Mouse (Mus musculus) cerebellum, postnatal 4 days (tissue): Measurements from ENCODE around the gene Gm17349.
"Not testable (repeated sequence)": the region's sequence is repeated elsewhere in the genome, so short reads cannot be mapped to it uniquely, and the experiment has no call there.

Source experiments
- DNase-seq, 2 experiments: peaks; one replicate each; pipeline ENCODE4 v3.0.0; 2022; ENCODE audit warnings: low spot score in 2 of 2, mixed read lengths in 1 of 2

The Gm17349 gene

DNA sequence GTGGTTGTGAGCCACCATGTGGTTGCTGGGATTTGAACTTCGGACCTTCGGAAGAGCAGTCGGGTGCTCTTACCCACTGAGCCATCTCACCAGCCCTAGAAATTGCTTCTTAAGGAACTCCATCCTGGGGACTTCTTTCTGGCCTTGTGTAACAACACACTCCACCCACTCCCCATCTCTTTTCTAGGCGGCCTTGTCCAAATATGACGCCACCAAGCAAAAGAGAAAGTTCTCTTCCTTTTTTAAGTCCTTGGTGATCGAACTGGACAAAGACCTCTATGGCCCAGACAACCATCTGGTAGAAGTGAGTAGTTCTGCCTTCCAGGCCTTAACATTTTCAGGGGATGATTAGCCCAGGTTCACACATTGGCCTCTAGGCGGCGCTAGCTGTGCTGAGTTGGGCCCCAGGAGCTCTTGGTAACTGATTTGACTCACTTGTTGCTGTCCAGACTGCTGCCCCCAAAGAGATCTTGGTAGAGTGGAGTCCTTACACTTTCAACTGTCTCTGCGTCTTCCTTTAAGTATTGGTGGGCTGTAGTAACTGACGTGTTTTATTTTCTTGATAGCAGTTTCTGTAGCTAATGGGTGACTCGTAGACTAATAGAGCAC lies at the start of gene Gm17349:
Gene Gm17349 (minus strand): TSS at position 51 of the 609 bp plus-strand sequence.
- peak in 1 of 2 experiments; percentile 64 for DNase-seq

DNA sequence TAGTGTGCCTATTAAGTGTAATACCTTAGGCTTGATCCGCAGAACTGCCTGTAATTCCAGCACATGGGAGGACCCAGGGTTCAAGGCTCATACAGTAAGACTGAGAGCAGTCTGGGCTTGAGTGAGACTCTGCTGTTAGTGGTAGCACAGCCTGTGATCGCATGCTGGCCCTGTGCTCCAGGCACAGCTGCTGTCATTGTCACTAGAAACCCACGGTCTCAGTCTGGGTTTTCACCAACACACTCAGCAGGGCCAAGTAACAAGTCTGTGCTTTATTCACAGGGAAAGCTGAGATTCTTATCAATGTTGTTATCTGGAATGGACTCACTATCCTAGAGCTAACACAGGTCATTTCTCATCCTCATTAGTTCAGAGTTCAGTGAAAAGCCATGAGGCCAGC lies 48.9 kb upstream of the Gm17349 start:
- no peak for DNase-seq

DNA sequence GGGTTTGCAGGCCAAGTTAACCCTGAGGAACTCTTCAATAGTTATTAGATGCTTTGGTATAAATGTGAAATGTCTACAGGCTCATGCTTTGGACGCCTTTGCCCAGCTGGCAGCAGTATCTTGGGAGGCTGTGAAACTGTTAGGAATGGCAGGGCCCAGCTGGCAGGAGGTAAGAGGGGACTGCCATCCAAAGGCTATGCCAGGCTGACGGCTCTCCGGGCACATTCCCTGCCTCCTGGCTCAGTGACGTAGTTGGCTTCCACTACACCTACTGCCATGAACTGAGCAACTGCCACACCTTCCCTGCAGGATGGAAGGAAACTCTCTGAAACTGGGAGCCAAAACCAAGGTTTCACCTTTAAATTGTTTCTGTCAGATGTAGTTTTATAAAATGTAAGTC lies 34.9 kb upstream of the Gm17349 start:
- no peak for DNase-seq

DNA sequence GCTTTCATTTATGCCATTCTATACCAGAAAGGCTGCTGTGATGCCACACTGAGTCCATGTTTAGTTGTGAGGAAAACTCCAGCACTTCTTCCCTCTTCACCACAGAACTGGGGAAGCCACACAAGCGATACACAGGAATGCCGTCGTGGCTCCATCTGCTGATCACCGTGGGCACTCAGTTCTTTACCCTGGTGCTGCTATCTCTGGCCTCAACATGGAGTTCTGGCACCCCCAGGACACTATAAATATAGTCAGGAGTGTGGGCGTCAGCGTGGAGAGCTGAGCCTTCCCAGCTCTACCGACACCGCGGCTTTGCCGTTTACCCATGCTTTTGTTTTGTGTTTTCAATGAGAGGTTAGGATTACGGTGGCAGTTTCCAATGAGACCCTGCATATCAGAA lies 31.4 kb upstream of the Gm17349 start:
- no peak for DNase-seq

DNA sequence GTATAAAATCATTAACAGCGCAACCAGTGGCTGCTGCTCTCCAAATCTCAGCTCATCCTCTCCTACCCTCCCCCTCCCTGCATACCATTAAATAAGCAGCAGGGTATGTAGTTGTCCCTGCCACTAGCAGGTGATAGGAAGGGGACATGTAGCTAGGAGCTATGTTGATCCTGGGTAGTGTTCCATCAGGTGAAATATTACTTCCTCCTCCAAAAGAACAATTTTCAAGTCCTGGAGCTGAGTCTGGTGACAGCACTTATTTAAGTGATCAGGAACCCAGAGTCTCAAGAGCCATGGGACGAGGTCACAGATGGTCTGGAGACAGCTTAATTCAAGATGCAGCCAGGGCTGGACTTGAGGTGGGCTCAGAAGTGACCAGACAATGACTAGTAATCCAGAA lies 30.3 kb upstream of the Gm17349 start:
- DNase-seq: peak; percentile 100

DNA sequence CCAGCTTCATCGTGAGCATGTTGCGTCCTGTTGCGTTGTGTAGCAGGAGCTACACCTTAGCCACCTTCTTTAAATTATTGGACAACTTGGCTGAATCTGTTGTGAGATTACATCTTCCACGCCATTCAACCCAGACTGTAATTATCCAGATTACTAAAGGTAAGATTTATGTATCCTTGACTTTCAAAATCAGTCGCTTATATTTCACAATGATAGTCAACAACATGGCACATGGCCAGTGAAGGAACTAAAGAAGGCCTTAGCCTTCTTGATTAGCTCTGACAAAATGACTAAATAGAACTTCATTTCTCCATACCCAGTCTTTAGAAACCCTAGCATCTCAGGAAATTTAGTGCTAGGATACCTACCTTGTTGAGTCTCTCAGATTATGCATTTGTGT lies 27.9 kb upstream of the Gm17349 start:
- DNase-seq: no peak

DNA sequence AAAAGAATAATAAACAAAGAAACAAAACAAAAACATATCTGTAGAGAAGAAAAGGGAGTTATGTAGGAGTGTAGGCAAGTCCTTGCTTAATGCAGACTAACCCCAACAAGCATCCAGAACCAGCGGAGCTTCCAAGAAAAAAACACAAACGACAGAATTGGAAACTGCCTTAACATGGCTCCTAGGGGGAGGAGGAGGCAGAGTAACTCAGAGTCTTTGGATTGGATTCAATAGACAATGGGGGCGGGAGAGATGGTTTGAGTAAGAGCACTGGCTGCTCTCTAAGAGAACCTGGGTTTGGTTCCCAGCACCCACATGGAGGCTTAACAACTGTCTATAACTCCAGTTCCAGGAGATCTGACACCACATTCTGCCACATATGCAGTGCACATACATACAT lies 26.4 kb upstream of the Gm17349 start:
- no peak for DNase-seq

DNA sequence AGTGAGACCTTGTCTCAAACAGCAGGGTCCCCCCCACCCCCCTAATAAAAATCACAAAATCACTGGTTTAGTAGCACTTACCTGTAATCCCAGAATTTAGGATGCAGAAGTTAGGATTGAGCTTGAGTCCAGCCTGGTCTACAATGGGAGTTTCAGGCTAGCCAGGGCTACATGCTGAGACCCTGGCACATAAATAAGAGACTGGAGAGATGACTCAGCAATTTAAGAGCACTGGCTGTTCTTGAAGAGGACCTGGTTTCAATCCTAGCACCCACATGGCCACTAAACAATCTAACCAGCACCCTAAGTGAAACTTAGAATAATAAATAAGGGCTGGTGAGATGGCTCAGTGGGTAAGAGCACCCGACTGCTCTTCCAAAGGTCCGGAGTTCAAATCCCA lies 25.9 kb upstream of the Gm17349 start:
- DNase-seq: no peak

DNA sequence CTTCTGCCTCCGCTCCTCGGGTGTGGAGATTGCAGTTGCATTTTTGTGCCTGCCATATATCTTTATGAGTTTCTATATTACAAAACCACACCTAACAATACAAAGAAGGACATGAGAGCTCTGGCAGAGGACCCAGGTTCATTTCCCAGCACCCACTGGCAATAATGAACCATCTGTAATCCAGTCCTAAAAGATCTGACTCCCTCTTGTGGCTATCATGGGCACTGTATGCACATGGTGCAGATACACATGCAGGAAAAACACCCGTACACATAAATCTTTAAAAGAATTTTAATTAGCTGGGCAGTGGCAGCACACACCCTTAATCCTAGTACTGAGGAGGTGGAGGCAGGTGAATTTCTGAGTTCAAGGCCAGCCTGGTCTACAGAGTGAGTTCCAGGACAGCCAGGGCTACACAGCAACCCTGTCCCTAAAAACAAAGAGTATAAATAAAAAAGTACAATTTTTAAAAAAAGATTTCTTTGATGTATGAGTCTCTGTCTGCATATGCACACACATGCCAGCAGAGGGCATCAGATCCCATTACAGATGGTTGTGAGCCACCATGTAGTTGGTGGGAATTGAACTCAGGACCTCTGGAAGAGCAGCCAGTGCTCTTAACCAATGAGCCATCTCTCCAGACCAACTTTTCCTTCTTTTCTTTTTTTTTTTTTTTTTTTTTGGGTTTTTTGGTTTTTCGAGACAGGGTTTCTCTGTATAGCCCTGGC lies 23.9 kb upstream of the Gm17349 start:
- no peak for DNase-seq

DNA sequence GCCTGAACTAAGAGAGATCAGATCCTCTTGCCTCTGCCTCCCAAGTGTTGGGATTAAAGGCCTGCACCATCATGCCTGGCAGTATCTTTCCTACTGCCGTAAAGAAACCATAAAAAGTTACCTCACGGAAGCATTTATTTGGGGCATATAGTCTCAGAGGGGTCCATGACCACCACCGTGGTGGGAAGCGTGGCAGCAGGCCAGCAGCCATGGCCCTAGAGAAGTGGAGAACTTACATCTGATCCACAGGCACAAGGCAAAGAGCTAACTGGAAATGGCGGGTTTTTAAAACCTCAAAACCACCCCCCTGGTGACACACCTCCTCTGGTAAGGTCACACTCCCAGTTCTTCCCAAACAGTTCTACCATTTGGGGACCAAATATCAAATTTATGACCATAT lies 22.9 kb upstream of the Gm17349 start:
- no peak for DNase-seq

DNA sequence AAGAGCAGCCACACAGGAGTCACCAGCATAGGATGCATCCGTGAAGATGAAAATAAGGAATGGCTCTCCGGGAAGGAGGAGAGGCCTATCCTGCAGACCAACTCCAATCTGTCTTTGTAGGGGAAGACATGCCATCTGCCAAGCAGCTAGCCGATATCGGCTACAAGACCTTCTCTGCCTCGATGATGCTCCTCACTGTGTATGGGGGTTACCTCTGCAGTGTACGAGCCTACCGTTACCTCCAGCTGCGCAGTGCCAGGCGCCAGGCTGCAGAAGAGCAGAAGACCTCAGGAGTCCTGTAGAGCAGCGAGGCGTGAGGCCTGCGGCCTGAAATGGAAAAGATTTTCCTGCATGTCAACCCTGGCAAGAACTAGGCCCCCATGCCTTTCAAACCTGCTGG lies 22.2 kb upstream of the Gm17349 start:
- no peak for DNase-seq

DNA sequence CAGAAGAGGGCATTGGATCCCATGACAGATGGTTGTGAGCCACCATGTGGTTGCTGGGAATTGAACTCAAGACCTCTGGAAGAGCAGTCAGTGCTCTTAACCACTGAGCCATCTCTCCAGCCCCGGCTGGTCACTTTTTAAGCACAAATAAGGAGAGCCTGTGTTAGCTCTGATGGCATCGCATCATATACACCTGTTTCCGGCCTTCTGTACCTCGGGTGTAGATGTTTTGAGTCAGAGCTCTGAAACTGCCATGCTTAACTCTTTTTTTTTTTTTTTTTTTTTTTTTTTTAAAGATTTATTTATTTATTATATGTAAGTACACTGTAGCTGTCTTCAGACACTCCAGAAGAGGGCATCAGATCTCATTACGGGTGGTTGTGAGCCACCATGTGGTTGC lies 21.7 kb upstream of the Gm17349 start:
- DNase-seq: not testable (repeated sequence)

DNA sequence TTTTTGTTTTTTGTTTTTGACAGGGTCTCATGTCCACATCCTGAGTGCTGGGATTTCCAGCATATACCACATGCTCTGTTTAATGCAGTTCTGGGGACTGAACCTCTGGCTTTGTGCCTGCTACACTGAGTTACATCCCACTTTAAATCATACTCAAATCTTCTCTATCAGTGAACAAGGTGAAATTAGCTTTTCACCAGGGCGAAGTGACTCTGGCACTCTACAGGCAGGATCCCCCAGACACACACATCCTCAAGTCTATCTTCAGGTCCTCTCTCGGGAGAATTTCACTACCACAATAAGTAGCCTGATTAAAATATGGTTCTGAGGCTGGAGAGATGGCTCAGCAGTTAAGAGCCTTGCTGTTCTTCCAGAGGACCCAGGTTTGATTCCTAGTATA lies 21.3 kb upstream of the Gm17349 start:
- no peak for DNase-seq

DNA sequence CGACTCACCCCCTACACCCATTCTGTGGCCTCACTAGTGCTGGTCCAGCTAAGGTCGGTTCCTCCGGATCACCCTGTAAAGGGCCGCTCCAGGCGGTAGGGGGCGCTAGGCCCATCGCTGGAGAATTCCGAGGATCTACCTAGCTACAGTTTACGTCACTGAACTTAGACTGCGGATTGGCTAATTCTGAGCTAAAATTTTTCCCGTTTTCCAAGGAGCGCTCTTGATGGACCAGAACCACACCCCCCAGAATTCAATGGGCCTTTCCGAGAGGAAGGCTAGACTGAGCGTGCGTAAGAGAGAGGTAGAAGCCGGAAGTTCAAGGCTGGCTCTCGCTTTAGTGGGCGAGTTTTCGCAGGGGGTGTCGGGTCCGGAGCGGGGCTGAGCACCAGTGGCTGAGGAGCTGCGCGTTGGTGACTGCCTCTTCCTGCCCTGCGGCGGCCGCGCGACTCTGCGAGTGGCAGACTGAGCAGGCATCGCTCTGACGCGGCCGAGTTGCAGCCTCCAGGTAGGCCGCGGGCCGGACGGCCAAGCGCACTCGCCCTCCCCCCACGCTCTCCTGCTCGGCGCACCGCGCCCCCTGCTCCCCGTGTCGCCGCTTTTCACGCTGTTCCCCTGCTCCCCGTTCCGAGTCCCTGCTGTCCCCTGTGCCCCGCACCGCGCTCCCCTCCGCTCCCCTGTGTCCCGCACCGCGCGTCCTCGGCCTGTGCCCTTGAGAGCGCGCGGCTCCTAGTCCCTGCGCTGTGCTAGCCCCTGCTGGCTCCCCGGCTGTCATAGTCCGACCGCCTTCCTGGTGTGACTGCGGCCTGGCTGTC lies 20.3 kb upstream of the Gm17349 start, which contains the start of gene Cox14:
Gene Cox14 (plus strand): TSS at position 278 of the 815 bp plus-strand sequence.
- peak; percentile 87 to 96 for DNase-seq

DNA sequence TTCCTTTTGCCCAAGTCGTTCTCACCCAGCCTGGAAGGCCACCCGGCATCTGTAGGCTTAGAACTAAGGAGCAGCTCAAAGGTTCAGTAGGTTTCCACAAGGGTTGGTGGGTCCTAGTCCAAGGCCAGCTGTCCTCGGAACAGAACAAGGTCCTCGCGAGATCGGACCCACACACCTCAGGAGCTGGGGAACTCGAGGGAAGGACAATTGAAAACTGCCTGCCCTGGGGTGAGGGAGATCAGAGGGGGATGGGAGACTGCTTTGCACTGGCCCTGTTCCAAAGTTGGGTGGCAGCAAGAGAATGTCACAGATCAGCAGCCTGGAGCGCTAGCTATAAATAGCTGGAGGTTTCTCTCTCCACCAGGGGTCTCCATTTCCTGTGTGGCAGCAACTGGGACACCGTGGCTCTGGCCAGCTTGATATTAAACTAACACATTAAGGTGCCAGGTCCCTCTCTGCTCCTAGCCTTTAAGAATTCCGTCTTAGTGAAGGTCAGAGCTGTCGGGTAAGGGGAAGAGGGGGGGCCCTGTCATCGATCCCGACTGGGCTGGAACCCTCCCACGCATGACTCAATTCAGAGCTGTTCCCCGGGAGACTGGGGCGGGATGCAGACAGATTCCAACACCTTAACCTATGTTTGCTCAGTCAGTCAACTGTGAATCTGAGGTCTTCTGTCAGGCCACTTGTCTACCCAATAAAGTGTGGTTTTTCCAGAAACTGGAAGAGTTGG lies 19.2 kb upstream of the Gm17349 start:
- DNase-seq: peak in 1 of 2 experiments; percentile 63

DNA sequence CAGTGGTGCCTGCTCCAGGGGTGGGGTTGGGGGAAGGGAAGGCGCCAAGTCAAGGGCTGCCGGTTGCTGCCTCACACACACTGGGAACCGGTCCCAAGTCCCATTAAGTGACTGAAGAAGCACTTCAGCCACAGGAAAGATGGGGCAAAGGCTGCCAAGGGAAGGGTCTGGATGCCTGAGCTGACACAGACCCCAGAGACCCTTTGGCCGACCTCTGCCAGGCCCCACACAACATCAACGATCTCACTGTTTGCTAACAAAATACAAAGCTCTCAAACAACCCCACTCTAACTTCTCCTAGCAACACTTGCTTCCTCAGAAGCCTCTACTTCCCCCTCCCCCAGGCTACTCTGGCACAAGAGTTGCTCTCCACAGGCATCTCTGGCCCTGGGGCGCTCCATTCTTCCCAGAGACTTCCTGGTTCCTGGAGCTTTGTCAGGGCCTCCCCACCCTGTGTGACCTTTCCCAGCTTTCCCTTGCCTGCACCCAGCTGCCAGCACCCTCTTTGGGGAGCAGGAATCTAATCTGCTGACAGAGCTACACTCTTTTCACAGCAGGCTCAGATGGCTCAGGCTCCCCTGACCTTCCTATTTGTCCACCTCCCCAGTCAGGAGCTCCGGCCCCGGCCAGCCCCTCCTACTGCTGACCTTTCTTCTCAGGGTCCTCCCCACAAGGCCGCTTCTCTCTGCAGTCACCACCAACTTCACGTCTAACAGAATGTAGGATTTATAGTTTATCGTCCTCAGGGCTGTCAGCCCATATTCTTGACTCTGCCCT lies 18.4 kb upstream of the Gm17349 start:
- no peak for DNase-seq

DNA sequence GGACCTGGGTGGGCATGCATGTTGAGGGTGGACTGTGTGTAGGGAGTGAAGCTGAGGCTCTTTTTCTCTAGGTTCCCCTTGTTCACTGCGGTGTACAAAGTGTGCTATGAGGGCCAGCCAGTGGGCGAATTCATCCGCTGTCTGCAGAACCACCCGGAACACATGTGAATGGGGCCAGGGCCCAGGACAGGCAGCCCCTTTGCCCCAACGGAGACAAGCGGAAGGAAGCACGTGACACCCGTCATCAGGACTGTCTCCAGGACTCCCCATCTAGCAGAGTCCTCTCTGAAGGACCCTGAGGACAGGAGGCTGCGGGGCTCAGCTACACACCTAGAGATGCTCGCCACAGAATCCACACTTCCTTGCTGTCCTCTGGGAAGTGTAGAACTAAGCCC lies 17.8 kb upstream of the Gm17349 start:
- DNase-seq: no peak

DNA sequence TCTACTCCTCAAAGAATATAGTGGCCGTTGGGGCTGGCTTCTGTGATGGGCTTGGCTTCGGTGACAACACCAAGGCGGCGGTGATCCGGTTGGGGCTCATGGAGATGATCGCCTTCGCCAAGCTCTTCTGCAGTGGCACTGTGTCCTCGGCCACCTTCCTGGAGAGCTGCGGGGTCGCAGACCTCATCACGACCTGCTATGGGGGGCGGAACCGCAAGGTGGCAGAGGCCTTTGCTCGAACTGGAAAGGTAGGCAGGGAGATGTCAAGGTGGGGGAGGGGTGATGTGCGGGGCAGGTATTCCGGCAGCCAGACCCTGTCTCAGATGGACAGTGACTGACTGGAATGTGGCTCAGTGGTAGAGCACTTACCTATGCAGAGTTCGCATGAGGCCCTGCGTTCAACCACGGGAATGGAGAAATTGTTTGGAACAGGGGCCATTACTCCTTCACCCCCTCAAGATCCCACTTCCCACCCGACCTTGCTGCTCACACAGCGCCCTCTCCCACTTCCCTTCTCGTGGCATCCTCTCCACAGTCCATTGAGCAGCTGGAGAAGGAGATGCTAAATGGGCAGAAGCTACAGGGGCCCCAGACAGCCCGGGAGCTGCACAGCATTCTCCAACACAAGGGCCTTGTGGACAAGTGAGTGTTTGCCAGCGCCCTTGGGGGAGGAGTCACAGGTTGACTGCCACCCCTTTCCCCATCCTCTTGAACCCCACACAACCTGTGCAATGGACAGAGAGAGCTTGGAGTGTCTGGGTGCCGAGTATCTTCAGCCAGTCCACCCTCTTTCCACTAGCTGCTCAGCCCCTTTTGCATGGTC lies 16.8 kb upstream of the Gm17349 start:
- no peak for DNase-seq

DNA sequence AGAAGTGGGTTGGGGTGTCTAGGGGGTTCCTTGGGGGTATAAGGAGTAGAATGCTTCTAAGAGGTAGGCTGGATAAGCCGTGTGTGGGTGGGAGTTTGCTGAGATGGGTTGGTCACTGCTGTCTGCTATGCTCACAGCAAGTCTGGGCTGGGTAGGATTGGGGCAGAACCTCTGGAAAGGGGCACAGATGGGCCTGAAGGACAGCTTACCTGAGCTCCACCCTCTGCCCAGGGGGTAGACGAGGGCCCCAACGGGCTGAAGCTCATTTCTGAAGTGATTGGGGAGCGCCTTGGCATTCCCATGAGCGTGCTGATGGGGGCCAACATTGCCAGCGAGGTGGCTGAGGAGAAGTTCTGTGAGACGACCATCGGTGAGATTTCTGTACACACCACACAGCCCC lies 14.6 kb upstream of the Gm17349 start:
- DNase-seq: no peak

DNA sequence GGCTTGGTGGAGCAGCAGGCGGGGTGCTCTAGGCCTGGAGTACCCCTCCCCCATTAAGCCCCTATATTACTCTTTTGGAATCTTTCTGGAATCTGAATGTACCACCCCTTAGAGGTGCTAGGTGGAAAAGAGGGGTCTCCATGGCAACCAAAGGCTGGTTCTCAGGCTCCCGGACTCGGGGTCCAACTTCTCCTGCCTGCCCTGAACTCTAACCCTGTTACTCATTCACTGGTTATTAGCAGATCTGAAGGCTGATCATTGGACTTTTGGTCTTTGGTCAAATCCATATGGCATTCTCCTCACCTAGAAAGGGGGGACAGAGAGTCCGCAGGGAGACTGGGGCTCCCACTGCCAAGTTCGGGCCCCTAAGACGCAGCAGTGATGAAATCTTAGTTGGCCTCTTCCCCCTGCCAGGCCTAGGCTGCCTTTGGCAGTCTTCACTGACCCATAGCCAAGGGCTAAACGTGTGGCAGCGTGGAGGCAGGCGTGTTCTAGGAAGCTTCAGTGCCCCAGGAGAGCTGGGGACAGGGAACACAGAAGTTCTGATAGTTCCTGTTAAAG lies 13.3 kb upstream of the Gm17349 start:
- DNase-seq: no peak
